Mouse (Mus musculus) thymus, postnatal 10 days (tissue): ENCODE measurements around the gene Ncoa7.

Experiments used
- DNase-seq, 2 experiments: peaks; one replicate each; pipeline ENCODE4 v3.0.0; 2021; ENCODE audit warnings: low spot score in 2 of 2

Ncoa7 gene

DNA sequence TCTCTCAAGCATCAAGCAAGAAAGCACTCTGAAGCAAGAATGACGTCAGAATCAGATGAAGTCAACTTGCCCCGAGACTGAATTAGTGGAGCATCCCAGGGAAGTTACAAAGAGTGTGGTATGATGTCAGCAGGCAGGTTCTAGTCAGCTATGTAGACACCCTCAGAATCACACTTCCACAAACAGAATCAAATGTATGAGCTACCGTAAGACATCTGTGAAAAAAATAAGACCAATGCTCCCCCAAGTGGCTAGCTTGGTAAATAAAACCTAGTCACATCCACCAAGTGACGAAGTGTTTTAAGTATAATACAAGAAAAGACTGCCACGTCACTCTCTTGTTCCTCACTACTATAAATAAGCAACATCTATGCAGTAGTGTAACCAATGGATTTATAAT is 216.1 kb downstream of the Ncoa7 start:
- no peak for DNase-seq

DNA sequence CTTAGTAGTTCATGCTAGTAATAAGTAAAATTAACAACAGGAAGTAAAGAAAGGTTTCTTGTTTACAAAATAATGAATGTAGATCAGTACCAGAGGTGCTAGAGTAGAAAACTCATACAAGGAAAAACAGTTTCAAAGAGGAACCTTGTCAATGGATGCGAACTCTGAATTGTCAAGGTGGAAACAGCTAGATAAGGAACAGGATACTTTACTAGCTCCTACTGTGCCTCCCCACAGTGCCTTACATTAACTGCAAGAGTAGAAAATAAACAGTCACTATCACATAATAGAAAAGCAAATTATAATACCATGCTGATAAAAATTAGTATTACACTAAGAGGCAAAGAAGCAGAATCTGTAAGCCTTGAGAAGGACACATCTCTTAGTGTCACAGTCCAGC is 217.4 kb downstream of the Ncoa7 start:
- no peak for DNase-seq
